Mouse (Mus musculus): Measurements from ENCODE around the gene Ssc5d. TPM values are rescaled to one million over a fixed set of nuclear protein-coding genes. Genes with fewer than 3 reads are reported as not detected.

Ssc5d gene
- polyA plus RNA-seq, 1 experiment, result 7.5 TPM

DNA sequence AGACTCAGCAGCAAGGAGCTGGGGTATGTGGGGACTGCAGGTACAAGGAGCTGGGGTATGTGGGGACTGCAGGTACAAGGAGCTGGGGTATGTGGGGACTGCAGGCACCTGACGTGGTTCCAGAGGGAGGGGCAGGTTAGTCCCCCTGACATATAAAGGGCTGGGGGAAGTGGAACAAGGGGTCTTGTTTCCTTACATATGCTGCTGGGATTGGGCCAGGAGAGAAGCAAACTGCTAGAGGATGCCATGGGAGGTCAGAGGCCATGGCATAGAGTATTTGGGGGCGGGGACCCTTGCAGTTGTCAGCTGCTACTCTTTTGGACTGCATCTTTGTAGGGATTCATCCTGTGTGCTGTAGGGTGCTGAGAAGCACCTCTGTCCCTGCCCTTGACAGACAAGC is 8.1 kb upstream of the Ssc5d start:
- no peak for TF ChIP-seq POLR2A (IDR thresholded peaks at IDR 0.05; ENCODE audit: borderline replicate concordance, extremely low read depth, low read depth, low read length)
- TF ChIP-seq CTCF (IDR thresholded peaks at IDR 0.05; ENCODE audit: insufficient read depth, low read length), result no peak
- 89% methylated on average over 2 of the region's 2 CpGs for WGBS

DNA sequence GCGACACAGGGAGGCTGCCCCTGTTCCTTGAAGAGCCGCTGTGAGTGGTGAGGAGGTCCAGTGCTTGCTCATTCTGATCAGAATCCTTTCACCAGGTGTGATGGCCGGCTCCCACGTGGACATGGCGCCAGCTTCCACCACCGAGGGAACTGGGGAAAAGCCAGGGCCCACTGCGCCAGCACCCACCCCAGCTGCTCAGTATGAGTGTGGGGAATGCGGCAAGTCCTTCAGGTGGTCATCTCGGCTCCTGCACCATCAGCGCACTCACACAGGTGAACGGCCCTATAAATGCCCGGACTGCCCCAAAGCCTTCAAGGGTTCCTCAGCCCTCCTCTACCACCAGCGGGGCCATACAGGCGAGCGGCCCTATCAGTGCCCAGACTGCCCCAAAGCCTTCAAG is 6.9 kb upstream of the Ssc5d start:
- no peak for DNase-seq
- Histone ChIP-seq H3K4me3 (replicated peaks; ENCODE audit: extremely low read depth, low read depth, low read length) (no peak overlapping the region), H3K4me1 (ENCODE audit: control insufficient read depth, insufficient read depth, low read length) (peaks cover 16% of the 10 kb centered on the region)
- WGBS, result 92% methylated on average over 15 of the region's 15 CpGs
- TF ChIP-seq CTCF (IDR thresholded peaks at IDR 0.05; ENCODE audit: insufficient read depth, low read length), result no peak
- TF ChIP-seq POLR2A (IDR thresholded peaks at IDR 0.05; ENCODE audit: borderline replicate concordance, extremely low read depth, low read depth, low read length), result no peak

More for the DNA sequence above, 8.1 kb upstream of the Ssc5d start:
- DNase-seq, result no peak
- Histone ChIP-seq H3K4me3 (replicated peaks; ENCODE audit: extremely low read depth, low read depth, low read length) (no peak overlapping the region), H3K4me1 (ENCODE audit: control insufficient read depth, insufficient read depth, low read length) (peaks cover 10% of the 10 kb centered on the region)

DNA sequence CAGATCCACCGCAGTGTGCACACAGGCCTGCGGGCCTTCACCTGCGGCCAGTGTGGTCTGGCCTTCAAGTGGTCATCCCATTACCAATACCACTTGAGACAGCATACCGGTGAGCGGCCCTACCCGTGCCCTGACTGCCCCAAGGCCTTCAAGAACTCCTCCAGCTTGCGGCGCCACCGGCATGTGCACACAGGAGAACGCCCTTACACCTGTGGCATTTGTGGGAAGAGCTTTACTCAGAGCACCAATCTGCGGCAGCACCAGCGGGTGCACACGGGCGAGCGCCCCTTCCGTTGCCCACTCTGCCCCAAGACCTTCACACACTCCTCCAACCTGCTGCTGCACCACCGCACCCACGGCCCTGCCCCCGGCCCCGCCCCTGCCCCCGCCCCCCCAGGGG is 6.5 kb upstream of the Ssc5d start:
- DNase-seq, result no peak
- Histone ChIP-seq H3K4me3 (replicated peaks; ENCODE audit: extremely low read depth, low read depth, low read length) (no peak overlapping the region), H3K4me1 (ENCODE audit: control insufficient read depth, insufficient read depth, low read length) (peaks cover 16% of the 10 kb centered on the region)
- WGBS, result 89% methylated on average over 21 of the region's 21 CpGs
- no peak for TF ChIP-seq POLR2A (IDR thresholded peaks at IDR 0.05; ENCODE audit: borderline replicate concordance, extremely low read depth, low read depth, low read length)
- TF ChIP-seq CTCF (IDR thresholded peaks at IDR 0.05; ENCODE audit: insufficient read depth, low read length), result no peak

GRCm38 (mm10) chr7:4919971-4920370 is 5.6 kb upstream of the Ssc5d start:
- Histone ChIP-seq H3K4me1 (ENCODE audit: control insufficient read depth, insufficient read depth, low read length) (peaks cover 16% of the 10 kb centered on the region), H3K4me3 (replicated peaks; ENCODE audit: extremely low read depth, low read depth, low read length) (no peak overlapping the region)
- no peak for DNase-seq
- WGBS, result 93% methylated on average over 21 of the region's 21 CpGs
- no peak for TF ChIP-seq CTCF (IDR thresholded peaks at IDR 0.05; ENCODE audit: insufficient read depth, low read length)

- 93% methylated on average over 19 of the region's 19 CpGs for WGBS
- no peak for DNase-seq
- no peak for TF ChIP-seq CTCF (IDR thresholded peaks at IDR 0.05; ENCODE audit: insufficient read depth, low read length)
- no peak for TF ChIP-seq POLR2A (IDR thresholded peaks at IDR 0.05; ENCODE audit: borderline replicate concordance, extremely low read depth, low read depth, low read length)
- no peak overlapping the region for H3K4me3 ChIP-seq (replicated peaks; ENCODE audit: extremely low read depth, low read depth, low read length)
- peaks cover 16% of the 10 kb centered on the region for H3K4me1 ChIP-seq (ENCODE audit: control insufficient read depth, insufficient read depth, low read length)
Observed at GRCm38 (mm10) chr7:4920496-4920895, 5.1 kb upstream of the Ssc5d start.

DNA sequence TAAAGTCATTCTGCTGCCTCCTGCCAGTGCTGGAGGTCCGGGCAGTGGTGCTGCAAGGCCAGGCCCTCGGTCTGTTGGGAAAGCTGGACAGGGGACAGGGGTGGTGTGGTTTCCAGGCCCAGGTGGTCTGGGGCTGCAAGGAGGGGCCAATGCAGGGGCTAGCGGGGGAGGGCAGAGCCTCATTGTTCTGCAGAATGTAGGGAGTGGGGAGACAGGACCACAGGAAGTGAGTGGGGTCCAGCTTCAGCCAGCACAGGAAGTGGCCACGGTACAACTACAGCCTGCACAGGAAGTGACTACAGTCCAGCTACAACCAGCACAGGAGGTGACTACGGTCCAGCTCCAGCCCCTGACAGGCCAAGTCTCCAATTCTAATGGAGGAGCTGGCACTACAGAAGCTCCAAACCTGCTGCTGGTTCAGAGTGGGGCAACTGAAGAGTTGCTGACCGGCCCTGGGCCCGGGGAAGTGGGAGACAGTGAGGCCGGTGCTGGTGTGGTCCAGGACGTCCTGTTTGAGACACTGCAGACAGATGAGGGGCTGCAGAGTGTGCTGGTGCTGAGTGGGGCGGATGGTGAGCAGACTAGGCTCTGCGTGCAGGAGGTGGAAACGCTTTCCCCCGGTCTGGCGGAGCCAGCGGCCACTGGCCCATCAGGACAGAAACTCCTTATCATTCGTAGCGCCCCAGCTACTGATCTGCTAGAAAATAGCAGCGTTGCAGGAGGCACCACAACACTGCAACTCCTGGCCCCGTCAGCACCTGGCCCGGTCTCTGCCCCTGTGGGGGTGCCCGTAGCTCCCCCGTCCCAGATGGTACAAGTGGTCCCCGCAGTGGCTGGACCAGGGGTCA is 4.4 kb upstream of the Ssc5d start:
- H3K4me1 ChIP-seq (ENCODE audit: control insufficient read depth, insufficient read depth, low read length), result peaks cover 11% of the 10 kb centered on the region
- H3K4me3 ChIP-seq (replicated peaks; ENCODE audit: extremely low read depth, low read depth, low read length), result no peak overlapping the region
- DNase-seq, result no peak
- TF ChIP-seq POLR2A (IDR thresholded peaks at IDR 0.05; ENCODE audit: borderline replicate concordance, extremely low read depth, low read depth, low read length), result no peak
- TF ChIP-seq CTCF (IDR thresholded peaks at IDR 0.05; ENCODE audit: insufficient read depth, low read length), result no peak
- WGBS, result 53% methylated on average over 23 of the region's 23 CpGs

DNA sequence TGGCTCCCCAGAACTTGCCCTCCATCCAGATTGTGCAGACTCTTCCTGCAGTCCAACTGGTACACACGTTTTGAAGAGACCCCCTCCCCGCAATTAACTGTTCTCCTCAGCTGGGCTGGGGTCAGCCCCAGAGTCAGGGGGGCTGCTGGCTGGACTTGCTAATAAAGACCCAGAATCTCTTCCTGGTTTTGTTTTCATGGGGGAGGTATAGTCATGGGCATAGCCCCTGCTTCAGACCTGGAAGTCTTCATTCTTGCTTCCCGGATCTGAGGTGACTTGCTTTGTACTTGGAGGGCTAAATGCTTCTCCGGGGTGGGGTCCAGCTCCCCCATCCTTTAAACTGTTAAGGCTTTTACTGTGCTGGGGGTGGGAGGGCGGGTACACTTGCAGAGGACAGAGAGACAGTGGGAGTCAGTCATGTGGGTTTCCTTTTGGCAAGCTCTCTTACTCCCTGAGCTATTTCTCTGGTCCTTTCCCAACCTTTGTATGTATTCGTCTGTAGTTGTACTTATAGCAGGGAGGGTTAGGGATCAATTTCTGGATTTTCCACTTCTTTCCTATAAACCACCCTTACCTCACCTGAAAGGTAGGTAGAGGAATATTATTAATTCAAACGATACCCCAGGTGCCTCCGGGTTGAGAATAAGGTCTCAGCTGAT is 3.6 kb upstream of the Ssc5d start, which contains the start of gene Nat14:
TSS of gene Nat14 (plus strand) at position 205 of the 659 bp plus-strand sequence.
- Histone ChIP-seq H3K4me3 (replicated peaks; ENCODE audit: extremely low read depth, low read depth, low read length) (no peak within 1 kb of the TSS), H3K4me1 (ENCODE audit: control insufficient read depth, insufficient read depth, low read length) (peaks cover 7% of the 10 kb centered on the region)
- WGBS, result 32% methylated on average over 8 of the region's 8 CpGs
- TF ChIP-seq CTCF (IDR thresholded peaks at IDR 0.05; ENCODE audit: insufficient read depth, low read length) (no peak), POLR2A (IDR thresholded peaks at IDR 0.05; ENCODE audit: borderline replicate concordance, extremely low read depth, low read depth, low read length) (no peak)
- DNase-seq, result no peak

DNA sequence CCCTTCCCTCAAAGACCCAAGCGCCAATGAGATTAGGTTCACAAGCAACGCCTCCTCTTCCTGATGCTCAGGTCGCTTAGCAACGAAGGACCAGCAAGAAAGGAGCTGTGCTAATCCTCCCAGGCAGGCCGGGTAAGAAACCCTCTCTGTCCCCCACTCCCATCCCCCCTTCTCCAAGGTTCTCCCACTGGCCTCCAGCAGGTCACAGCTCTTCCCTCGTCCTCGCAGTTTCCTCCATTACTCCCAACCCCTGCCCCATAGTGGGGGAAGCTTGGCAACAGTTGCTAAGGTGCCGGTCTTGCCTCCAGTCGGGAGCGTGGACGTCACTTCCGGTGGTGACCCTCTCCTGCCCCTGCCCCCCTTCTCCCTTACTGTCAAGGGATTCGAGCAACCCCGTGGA is 3.1 kb upstream of the Ssc5d start:
- 1% methylated on average over 14 of the region's 14 CpGs for WGBS
- TF ChIP-seq CTCF (IDR thresholded peaks at IDR 0.05; ENCODE audit: insufficient read depth, low read length) (no peak), POLR2A (IDR thresholded peaks at IDR 0.05; ENCODE audit: borderline replicate concordance, extremely low read depth, low read depth, low read length) (peak; percentile 11; the same call in 1 of the 2 replicates)
- peaks cover 7% of the 10 kb centered on the region for H3K4me1 ChIP-seq (ENCODE audit: control insufficient read depth, insufficient read depth, low read length)
- no peak overlapping the region for H3K4me3 ChIP-seq (replicated peaks; ENCODE audit: extremely low read depth, low read depth, low read length)
- DNase-seq, result no peak

DNA sequence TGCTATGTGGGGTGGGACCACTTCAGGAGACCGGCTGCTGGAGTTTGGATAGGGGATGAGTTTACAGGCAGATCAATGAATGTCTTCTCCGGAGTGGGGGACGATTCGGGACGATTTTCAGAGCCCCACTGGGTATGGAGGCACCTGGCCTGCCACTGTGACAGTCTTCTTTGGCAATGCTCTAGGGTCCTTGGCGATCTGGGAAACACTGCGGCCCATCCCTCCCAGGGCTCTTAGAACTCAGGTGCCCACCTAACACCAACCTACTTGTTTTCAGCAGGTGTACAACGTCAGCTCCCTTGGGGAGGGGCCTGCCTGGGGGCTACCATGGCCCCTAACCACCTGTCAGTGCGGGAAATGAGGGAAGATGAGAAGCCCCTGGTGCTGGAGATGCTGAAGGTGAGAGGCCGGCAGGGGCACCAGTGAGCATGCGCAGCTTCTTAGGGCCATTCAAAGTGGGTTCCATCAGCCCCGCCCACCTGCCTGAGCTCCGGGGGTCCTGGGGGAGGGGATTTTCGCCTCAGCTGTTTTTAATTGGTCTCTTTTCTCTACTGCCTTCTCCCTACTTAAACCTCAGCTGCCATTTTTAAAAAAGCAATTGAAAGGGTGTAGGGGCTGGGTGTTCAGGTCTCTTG is 2.5 kb upstream of the Ssc5d start:
- Histone ChIP-seq H3K4me1 (ENCODE audit: control insufficient read depth, insufficient read depth, low read length) (peaks cover 7% of the 10 kb centered on the region), H3K4me3 (replicated peaks; ENCODE audit: extremely low read depth, low read depth, low read length) (no peak overlapping the region)
- TF ChIP-seq CTCF (IDR thresholded peaks at IDR 0.05; ENCODE audit: insufficient read depth, low read length), result no peak
- 4% methylated on average over 14 of the region's 14 CpGs for WGBS
- no peak for DNase-seq

Data from lung, adult 2 months (tissue).